9 mouse cellular contexts compared by ENCODE assay signal in genomic region chr19:9989171-9989883, GRCm38 (mm10). TPM values are rescaled to one million over a fixed set of nuclear protein-coding genes. Genes with fewer than 3 reads are reported as not detected.
A peak's percentile ranks its signal among the peaks of the same experiment; 100 is the strongest.
DNase-seq lines count a peak whose midpoint lies in the region; ATAC-seq and TF ChIP-seq lines count a peak whose summit lies in the region.
"Had no signal": no experiment of that assay in that cellular context is flagged by ENCODE, and none has a peak within 500 bp of the region (broad histone marks: within the 10 kb centered on the region; RNA-seq: fewer than 3 reads in every experiment).

No protein-coding gene starts in this region.

- H3K9me3 ChIP-seq in lung, embryonic 14.5 days (ENCODE audit: low read depth, low read length): no peaks in the 10 kb centered on the region

- H3K4me2 ChIP-seq in lung, embryonic 14.5 days: no peak overlapping the region

- no peaks in the 10 kb centered on the region for H3K4me1 ChIP-seq in lung, embryonic 14.5 days (ENCODE audit: insufficient read depth)

- no peak for ATAC-seq in lung, embryonic 14.5 days (ENCODE audit: insufficient read depth)

- peaks cover 18% of the 10 kb centered on the region for H3K36me3 ChIP-seq in lung, embryonic 14.5 days (ENCODE audit: insufficient read depth)

- WGBS in lung, embryonic 14.5 days: 61% methylated on average over 17 of the region's 17 CpGs

- H3K9ac ChIP-seq in lung, embryonic 14.5 days: no peak overlapping the region

- DNase-seq in adrenal gland, postnatal 10 days: peak; percentile 49
- DNase-seq in adrenal gland, postnatal 4 days (ENCODE audit: low spot score in 2 of 2): no peak
- DNase-seq in lung, embryonic 14.5 days: peak; percentile 61
- no peak for DNase-seq in lung, postnatal 4 days
- peak; percentile 38 for DNase-seq in embryo, embryonic 11 days
- peak; percentile 61 for DNase-seq in retina, embryonic 14.5 days (ENCODE audit: low spot score)
- no peak for DNase-seq in layer of hippocampus, postnatal 36 days
- no peak for DNase-seq in urinary bladder, adult 2 months (ENCODE audit: low spot score)

- H3K27ac ChIP-seq in lung, embryonic 14.5 days (ENCODE audit: low read depth): no peak overlapping the region
- H3K27ac ChIP-seq: macrophage had no signal

- peak; percentile 73 for TF ChIP-seq CTCF in lung, embryonic 14.5 days (IDR thresholded peaks at IDR 0.05; ENCODE audit: low read depth)

- no peak overlapping the region for H3K4me3 ChIP-seq in lung, embryonic 14.5 days (ENCODE audit: low read depth, low read length)

- no peaks in the 10 kb centered on the region for H3K27me3 ChIP-seq in lung, embryonic 14.5 days (ENCODE audit: insufficient read depth, low read length)

RNA-seq across cellular contexts. Expression of gene Fth1, which starts 8.9 kb away (rescaled TPM):
- 1,000 to 10,000 TPM; 2,032 to 2,040 TPM for total RNA-seq in adrenal gland, postnatal 10 days (2021)
- 1,000 to 10,000 TPM; 1,555 to 1,573 TPM for total RNA-seq in adrenal gland, postnatal 4 days (2021)
- polyA plus RNA-seq in lung, embryonic 14.5 days (2014; fragmentation: Nextera tagmentation; extraction: Ambion mirVana): 1,651 and 1,692 TPM in 2 replicates
- total RNA-seq in layer of hippocampus, postnatal 36 days (2021): 1,000 to 10,000 TPM; 2,856 to 3,180 TPM
- 2,402 and 3,491 TPM in 2 replicates for polyA plus RNA-seq in urinary bladder, adult 2 months (2012; rRNA removed)

RNA-seq across cellular contexts. Expression of gene Best1, which starts 12.1 kb away (rescaled TPM):
- total RNA-seq in adrenal gland, postnatal 10 days (2021): under 1 TPM; 0.39 to 0.45 TPM
- total RNA-seq in adrenal gland, postnatal 4 days (2021): 1 to 10 TPM in 1 of 2 experiments, under 1 TPM in 1; 0.71 to 2.2 TPM
- polyA plus RNA-seq in lung, embryonic 14.5 days (2014; fragmentation: Nextera tagmentation; extraction: Ambion mirVana): 1.0 and 1.4 TPM in 2 replicates
- total RNA-seq in layer of hippocampus, postnatal 36 days (2021): under 1 TPM; 0.52 to 0.58 TPM
- 3.8 and 4.2 TPM in 2 replicates for polyA plus RNA-seq in urinary bladder, adult 2 months (2012; rRNA removed)

RNA-seq across cellular contexts. Expression of gene Rab3il1, which starts 12.1 kb away (rescaled TPM):
- total RNA-seq in adrenal gland, postnatal 10 days (2021): 10 to 100 TPM in 1 of 2 experiments, 1 to 10 TPM in 1; 10.0 to 15.0 TPM
- 10 to 100 TPM; 21.8 to 23.9 TPM for total RNA-seq in adrenal gland, postnatal 4 days (2021)
- polyA plus RNA-seq in lung, embryonic 14.5 days (2014; fragmentation: Nextera tagmentation; extraction: Ambion mirVana): 30.9 and 34.0 TPM in 2 replicates
- 10 to 100 TPM in 1 of 2 experiments, 1 to 10 TPM in 1; 8.9 to 10.4 TPM for total RNA-seq in layer of hippocampus, postnatal 36 days (2021)
- 22.0 and 23.6 TPM in 2 replicates for polyA plus RNA-seq in urinary bladder, adult 2 months (2012; rRNA removed)

RNA-seq across cellular contexts. Expression of gene Fads3, which starts 52.0 kb away (rescaled TPM):
- total RNA-seq in adrenal gland, postnatal 10 days (2021): 10 to 100 TPM; 11.1 to 14.7 TPM
- total RNA-seq in adrenal gland, postnatal 4 days (2021): 10 to 100 TPM; 12.2 to 19.3 TPM
- polyA plus RNA-seq in lung, embryonic 14.5 days (2014; fragmentation: Nextera tagmentation; extraction: Ambion mirVana): 31.1 and 38.8 TPM in 2 replicates
- total RNA-seq in layer of hippocampus, postnatal 36 days (2021): 10 to 100 TPM; 24.3 to 24.5 TPM
- polyA plus RNA-seq in urinary bladder, adult 2 months (2012; rRNA removed): 38.6 and 41.9 TPM in 2 replicates

Comparison
In these comparisons a context has a peak if more than half of its experiments do, and no peak if none do; other contexts are left out.
1. DNase-seq: peak in adrenal gland, postnatal 10 days (single experiment), lung, embryonic 14.5 days (single experiment), embryo, embryonic 11 days (single experiment) and retina, embryonic 14.5 days (single experiment); none in adrenal gland, postnatal 4 days (0 of 2), lung, postnatal 4 days (0 of 2), layer of hippocampus, postnatal 36 days (0 of 2) and urinary bladder, adult 2 months (single experiment).